Mouse (Mus musculus): ENCODE measurements around the gene Uba52.
"Not testable (repeated sequence)": the region's sequence is repeated elsewhere in the genome, so short reads cannot be mapped to it uniquely, and the experiment has no call there.

Gene Uba52

GRCm38 (mm10) chr8:70530314-70530713 is 19.7 kb upstream of the Uba52 start:
- no peak for DNase-seq (ENCODE audit: low spot score)

GRCm38 (mm10) chr8:70529741-70530161 is 19.1 kb upstream of the Uba52 start:
- DNase-seq (ENCODE audit: low spot score), result no peak

GRCm38 (mm10) chr8:70529299-70529698 is 18.7 kb upstream of the Uba52 start:
- no peak for DNase-seq (ENCODE audit: low spot score)

- DNase-seq (ENCODE audit: low spot score), result no peak
These were observed 17.7 kb upstream of the Uba52 start for GRCm38 (mm10) chr8:70528182-70528797.

GRCm38 (mm10) chr8:70527512-70528181 is 17.0 kb upstream of the Uba52 start, which contains the start of the genes Fkbp8 and Kxd1:
TSS of gene Fkbp8 (plus strand) at chr8:70527724.
TSS of gene Kxd1 (minus strand) at chr8:70527956.
- peak; percentile 94 for DNase-seq (ENCODE audit: low spot score)

- DNase-seq (ENCODE audit: low spot score), result no peak
These were observed 16.5 kb upstream of the Uba52 start for GRCm38 (mm10) chr8:70527111-70527511.

GRCm38 (mm10) chr8:70522592-70523403 is 12.2 kb upstream of the Uba52 start:
- DNase-seq (ENCODE audit: low spot score), result peak; percentile 94

GRCm38 (mm10) chr8:70519606-70520005 is 9.0 kb upstream of the Uba52 start:
- no peak for DNase-seq (ENCODE audit: low spot score)

- DNase-seq (ENCODE audit: low spot score), result no peak
These were observed 8.4 kb upstream of the Uba52 start for GRCm38 (mm10) chr8:70519043-70519442.

GRCm38 (mm10) chr8:70517940-70518643 is 7.5 kb upstream of the Uba52 start:
- no peak for DNase-seq (ENCODE audit: low spot score)

GRCm38 (mm10) chr8:70513441-70513840 is 2.8 kb upstream of the Uba52 start:
- no peak for DNase-seq (ENCODE audit: low spot score)

GRCm38 (mm10) chr8:70512253-70512903 is 1.8 kb upstream of the Uba52 start:
- DNase-seq (ENCODE audit: low spot score), result no peak

- no peak for DNase-seq (ENCODE audit: low spot score)
These were observed 1.2 kb upstream of the Uba52 start for GRCm38 (mm10) chr8:70511770-70512169.

- DNase-seq (ENCODE audit: low spot score), result not testable (repeated sequence)
These were observed 573 bp upstream of the Uba52 start for GRCm38 (mm10) chr8:70511174-70511573.

- no peak for DNase-seq (ENCODE audit: low spot score)
These were observed 1.2 kb downstream of the Uba52 start for GRCm38 (mm10) chr8:70509281-70509952.

GRCm38 (mm10) chr8:70507027-70507393 is 3.6 kb downstream of the Uba52 start:
- DNase-seq (ENCODE audit: low spot score), result no peak

GRCm38 (mm10) chr8:70506328-70507026 is 4.1 kb downstream of the Uba52 start, which contains the start of gene Rex1bd:
TSS of gene Rex1bd (minus strand) at chr8:70506752.
- DNase-seq (ENCODE audit: low spot score), result peak; percentile 89

GRCm38 (mm10) chr8:70505698-70506327 is 4.8 kb downstream of the Uba52 start:
- no peak for DNase-seq (ENCODE audit: low spot score)

- peak; percentile 76 for DNase-seq (ENCODE audit: low spot score)
These were observed 5.8 kb downstream of the Uba52 start for GRCm38 (mm10) chr8:70504851-70505250.

GRCm38 (mm10) chr8:70504291-70504716 is 6.3 kb downstream of the Uba52 start:
- no peak for DNase-seq (ENCODE audit: low spot score)
